Mouse (Mus musculus): ENCODE data around the gene Rusc2. TPM values are rescaled to one million over a fixed set of nuclear protein-coding genes. Genes with fewer than 3 reads are reported as not detected.

Gene Rusc2
- total and polyA plus RNA-seq, 2 experiments from 2014 or later = 63.8 to 151 TPM

GRCm38 (mm10) chr4:43383246-43384082, 1.7 kb downstream of the Rusc2 start:
- H3K27ac ChIP-seq = no peak overlapping the region
- peaks cover 11% of the 10 kb centered on the region; the same call in 1 of the 2 replicates for H3K4me1 ChIP-seq (ENCODE audit: insufficient read depth, low read length)
- no peak for TF ChIP-seq CTCF (IDR thresholded peaks at IDR 0.05; ENCODE audit: low read depth)
- H3K9ac ChIP-seq (replicated peaks; ENCODE audit: low read length) = peak overlapping the region; percentile 78; the same call in 1 of the 2 replicates
- H3K4me2 ChIP-seq (ENCODE audit: low read depth, low read length) = peak overlapping the region; percentile 94
- DNase-seq (ENCODE audit: low spot score) = no peak
- peak overlapping the region; percentile 70 for H3K4me3 ChIP-seq (ENCODE audit: low read length)
- H3K36me3 ChIP-seq (ENCODE audit: insufficient read depth, low read length) = no peaks in the 10 kb centered on the region
- no peaks in the 10 kb centered on the region for H3K27me3 ChIP-seq (ENCODE audit: insufficient read depth, low read length)
- no peak for ATAC-seq
- 59% methylated on average over 11 of the region's 11 CpGs for WGBS
- no peaks in the 10 kb centered on the region for H3K9me3 ChIP-seq (ENCODE audit: low read length)

- H3K36me3 ChIP-seq (ENCODE audit: insufficient read depth, low read length) = no peaks in the 10 kb centered on the region
- H3K27ac ChIP-seq = no peak overlapping the region
- peak overlapping the region; percentile 94; the same call in 1 of the 2 replicates for H3K4me2 ChIP-seq (ENCODE audit: low read depth, low read length)
- H3K4me1 ChIP-seq (ENCODE audit: insufficient read depth, low read length) = peaks cover 11% of the 10 kb centered on the region; the same call in 1 of the 2 replicates
- no peaks in the 10 kb centered on the region for H3K9me3 ChIP-seq (ENCODE audit: low read length)
- H3K4me3 ChIP-seq (ENCODE audit: low read length) = no peak overlapping the region
- H3K9ac ChIP-seq (replicated peaks; ENCODE audit: low read length) = no peak overlapping the region
- 85% methylated on average over 5 of the region's 5 CpGs for WGBS
- H3K27me3 ChIP-seq (ENCODE audit: insufficient read depth, low read length) = no peaks in the 10 kb centered on the region
- ATAC-seq = no peak
- TF ChIP-seq CTCF (IDR thresholded peaks at IDR 0.05; ENCODE audit: low read depth) = no peak
- no peak for DNase-seq (ENCODE audit: low spot score)
Measured at GRCm38 (mm10) chr4:43384083-43384460, 2.3 kb downstream of the Rusc2 start.

GRCm38 (mm10) chr4:43384541-43384940, 2.8 kb downstream of the Rusc2 start:
- ATAC-seq (no peak), DNase-seq (ENCODE audit: low spot score) (no peak)
- H3K9ac ChIP-seq (replicated peaks; ENCODE audit: low read length) = no peak overlapping the region
- H3K4me2 ChIP-seq (ENCODE audit: low read depth, low read length) = no peak overlapping the region
- H3K36me3 ChIP-seq (ENCODE audit: insufficient read depth, low read length) = no peaks in the 10 kb centered on the region
- 87% methylated on average over 3 of the region's 3 CpGs for WGBS
- H3K27ac ChIP-seq = no peak overlapping the region
- peaks cover 11% of the 10 kb centered on the region; the same call in 1 of the 2 replicates for H3K4me1 ChIP-seq (ENCODE audit: insufficient read depth, low read length)
- H3K27me3 ChIP-seq (ENCODE audit: insufficient read depth, low read length) = no peaks in the 10 kb centered on the region
- no peaks in the 10 kb centered on the region for H3K9me3 ChIP-seq (ENCODE audit: low read length)
- no peak overlapping the region for H3K4me3 ChIP-seq (ENCODE audit: low read length)
- TF ChIP-seq CTCF (IDR thresholded peaks at IDR 0.05; ENCODE audit: low read depth) = no peak

- Histone ChIP-seq H3K4me2 (ENCODE audit: low read depth, low read length) (no peak overlapping the region), H3K9me3 (ENCODE audit: low read length) (no peaks in the 10 kb centered on the region), H3K27ac (no peak overlapping the region), H3K27me3 (ENCODE audit: insufficient read depth, low read length) (no peaks in the 10 kb centered on the region), H3K4me3 (ENCODE audit: low read length) (no peak overlapping the region), H3K36me3 (ENCODE audit: insufficient read depth, low read length) (no peaks in the 10 kb centered on the region), H3K9ac (replicated peaks; ENCODE audit: low read length) (no peak overlapping the region), H3K4me1 (ENCODE audit: insufficient read depth, low read length) (0 out of 2 replicates have a peak, but pooled peaks cover 3% of the 10 kb centered on the region)
- no peak for DNase-seq (ENCODE audit: low spot score)
- TF ChIP-seq CTCF (IDR thresholded peaks at IDR 0.05; ENCODE audit: low read depth) = no peak
- no peak for ATAC-seq
Measured at GRCm38 (mm10) chr4:43386932-43387331, 5.2 kb downstream of the Rusc2 start.

- H3K36me3 ChIP-seq (ENCODE audit: insufficient read depth, low read length) = no peaks in the 10 kb centered on the region
- WGBS = 91% methylated on average over 2 of the region's 2 CpGs
- no peak overlapping the region for H3K4me3 ChIP-seq (ENCODE audit: low read length)
- no peaks in the 10 kb centered on the region for H3K4me1 ChIP-seq (ENCODE audit: insufficient read depth, low read length)
- DNase-seq (ENCODE audit: low spot score) (no peak), ATAC-seq (no peak)
- no peaks in the 10 kb centered on the region for H3K9me3 ChIP-seq (ENCODE audit: low read length)
- TF ChIP-seq CTCF (IDR thresholded peaks at IDR 0.05; ENCODE audit: low read depth) = no peak
- no peak overlapping the region for H3K4me2 ChIP-seq (ENCODE audit: low read depth, low read length)
- H3K27ac ChIP-seq = no peak overlapping the region
- H3K27me3 ChIP-seq (ENCODE audit: insufficient read depth, low read length) = no peaks in the 10 kb centered on the region
- no peak overlapping the region for H3K9ac ChIP-seq (replicated peaks; ENCODE audit: low read length)
Measured at GRCm38 (mm10) chr4:43389390-43389789, 7.6 kb downstream of the Rusc2 start.

- Histone ChIP-seq H3K27me3 (ENCODE audit: insufficient read depth, low read length) (no peaks in the 10 kb centered on the region), H3K4me3 (ENCODE audit: low read length) (no peak overlapping the region), H3K36me3 (ENCODE audit: insufficient read depth, low read length) (no peaks in the 10 kb centered on the region), H3K9ac (replicated peaks; ENCODE audit: low read length) (no peak overlapping the region), H3K27ac (no peak overlapping the region), H3K9me3 (ENCODE audit: low read length) (no peaks in the 10 kb centered on the region), H3K4me2 (ENCODE audit: low read depth, low read length) (no peak overlapping the region), H3K4me1 (ENCODE audit: insufficient read depth, low read length) (no peaks in the 10 kb centered on the region)
- WGBS = 58% methylated on average over 9 of the region's 9 CpGs
- ATAC-seq (no peak), DNase-seq (ENCODE audit: low spot score) (no peak)
- no peak for TF ChIP-seq CTCF (IDR thresholded peaks at IDR 0.05; ENCODE audit: low read depth)
Measured at GRCm38 (mm10) chr4:43389845-43390440, 8.2 kb downstream of the Rusc2 start.

Data from hindbrain, postnatal 0 days (tissue).